Mouse (Mus musculus) olfactory bulb, adult 2 months (tissue): ENCODE results near the gene Abhd15.

ENCODE experiments used
- CTCF ChIP-seq: fragments of 200-500 bp; IDR thresholded peaks from 2 replicates; pipeline ENCODE4 v1.5.1; 2012; ENCODE audit warnings: low read depth, mild to moderate bottlenecking, low read length, moderate library complexity; ENCODE audit not compliant: insufficient read depth
- POLR2A ChIP-seq: fragments of 200-500 bp; IDR thresholded peaks from 2 replicates; pipeline ENCODE4 v1.6.1; 2012; ENCODE audit warnings: mild to moderate bottlenecking, low read depth, low read length, moderate library complexity; ENCODE audit not compliant: insufficient read depth

DNA sequence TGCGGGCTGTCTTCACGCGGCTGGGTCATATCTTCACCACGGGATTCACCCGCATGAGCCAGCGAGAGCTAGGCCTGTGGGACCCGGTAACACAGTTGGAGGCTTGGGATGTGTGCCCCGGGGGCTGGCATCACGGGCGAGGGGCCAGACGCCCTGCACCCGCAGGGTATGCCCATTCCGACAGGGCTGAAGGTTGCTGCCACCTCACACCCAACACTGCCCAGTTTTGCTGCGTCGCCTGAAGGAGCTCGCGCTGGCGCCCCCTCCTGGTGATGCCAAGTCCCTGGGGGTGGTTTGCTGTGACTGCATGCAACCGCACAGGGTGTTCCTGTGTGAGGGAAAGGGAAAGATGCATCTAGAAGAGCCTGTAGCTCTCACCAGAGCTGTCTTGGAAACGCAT lies 47.1 kb upstream of the Abhd15 start:
- TF ChIP-seq POLR2A (no peak), CTCF (peak; percentile 92)
